Mouse (Mus musculus): ENCODE data around the gene Arhgap5. TPM values are rescaled to one million over a fixed set of nuclear protein-coding genes. Genes with fewer than 3 reads are reported as not detected.

Gene Arhgap5
- polyA plus RNA-seq, 1 experiment from 2014 or later: 39.0 TPM

- Histone ChIP-seq H3K4me1 (peaks cover 1% of the 10 kb centered on the region; the same call in 1 of the 2 replicates), H3K4me3 (no peak overlapping the region), H3K27me3 (ENCODE audit: insufficient read depth, poor library complexity, severe bottlenecking) (no peaks in the 10 kb centered on the region), H3K9me3 (no peaks in the 10 kb centered on the region), H3K27ac (no peak overlapping the region), H3K36me3 (no peaks in the 10 kb centered on the region)
- no peak for DNase-seq (ENCODE audit: low spot score)
- WGBS: 71% methylated on average over 3 of the region's 3 CpGs
Measured at GRCm38 (mm10) chr12:52497209-52497608, 6.6 kb upstream of the Arhgap5 start.

- WGBS: 58% methylated on average over 8 of the region's 8 CpGs
- no peaks in the 10 kb centered on the region for H3K9me3 ChIP-seq
- no peak for DNase-seq (ENCODE audit: low spot score)
- no peaks in the 10 kb centered on the region for H3K36me3 ChIP-seq
- H3K27ac ChIP-seq: no peak overlapping the region
- H3K4me1 ChIP-seq: peaks cover 9% of the 10 kb centered on the region
- no peaks in the 10 kb centered on the region for H3K27me3 ChIP-seq (ENCODE audit: insufficient read depth, poor library complexity, severe bottlenecking)
- H3K4me3 ChIP-seq: no peak overlapping the region
Measured at GRCm38 (mm10) chr12:52500915-52501833, 2.6 kb upstream of the Arhgap5 start.

- 74% methylated on average over 3 of the region's 3 CpGs for WGBS
- Histone ChIP-seq H3K4me3 (peak overlapping the region; percentile 98; the same call in 1 of the 2 replicates), H3K27ac (peak overlapping the region; percentile 100; the same call in 1 of the 2 replicates)
Measured at GRCm38 (mm10) chr12:52502161-52502560, 1.6 kb upstream of the Arhgap5 start.

GRCm38 (mm10) chr12:52503131-52503455, 679 bp upstream of the Arhgap5 start:
- Histone ChIP-seq H3K4me3 (peak overlapping the region; percentile 98), H3K36me3 (0 out of 2 replicates have a peak, but pooled peaks cover 4% of the 10 kb centered on the region), H3K27ac (peak overlapping the region; percentile 100), H3K9me3 (no peaks in the 10 kb centered on the region), H3K4me1 (peaks cover 13% of the 10 kb centered on the region), H3K27me3 (ENCODE audit: insufficient read depth, poor library complexity, severe bottlenecking) (no peaks in the 10 kb centered on the region)
- DNase-seq (ENCODE audit: low spot score): no peak
- under 1% methylated on average over 13 of the region's 13 CpGs for WGBS

More at GRCm38 (mm10) chr12:52502161-52502560, 1.6 kb upstream of the Arhgap5 start:
- H3K27me3 ChIP-seq (ENCODE audit: insufficient read depth, poor library complexity, severe bottlenecking): no peaks in the 10 kb centered on the region
- H3K9me3 ChIP-seq: no peaks in the 10 kb centered on the region
- DNase-seq (ENCODE audit: low spot score): no peak
- H3K4me1 ChIP-seq: peaks cover 13% of the 10 kb centered on the region
- H3K36me3 ChIP-seq: no peaks in the 10 kb centered on the region

- peak overlapping the region; percentile 98 for H3K4me3 ChIP-seq
- H3K36me3 ChIP-seq: 0 out of 2 replicates have a peak, but pooled peaks cover 4% of the 10 kb centered on the region
- peak overlapping the region; percentile 100 for H3K27ac ChIP-seq
- under 1% methylated on average over 56 of the region's 78 CpGs for WGBS
- no peaks in the 10 kb centered on the region for H3K9me3 ChIP-seq
- no peaks in the 10 kb centered on the region for H3K27me3 ChIP-seq (ENCODE audit: insufficient read depth, poor library complexity, severe bottlenecking)
- H3K4me1 ChIP-seq: peaks cover 13% of the 10 kb centered on the region
- peak; percentile 86 for DNase-seq (ENCODE audit: low spot score)
Measured at GRCm38 (mm10) chr12:52504331-52505181, 784 bp downstream of the Arhgap5 start.

GRCm38 (mm10) chr12:52524699-52525098, 20.9 kb downstream of the Arhgap5 start:
- Histone ChIP-seq H3K4me1 (no peaks in the 10 kb centered on the region), H3K36me3 (no peaks in the 10 kb centered on the region), H3K27me3 (ENCODE audit: insufficient read depth, poor library complexity, severe bottlenecking) (no peaks in the 10 kb centered on the region), H3K9me3 (no peaks in the 10 kb centered on the region), H3K27ac (no peak overlapping the region), H3K4me3 (no peak overlapping the region)
- 93% methylated on average over 2 of the region's 2 CpGs for WGBS
- DNase-seq (ENCODE audit: low spot score): no peak

GRCm38 (mm10) chr12:52525486-52525885, 21.7 kb downstream of the Arhgap5 start:
- Histone ChIP-seq H3K4me1 (no peaks in the 10 kb centered on the region), H3K27me3 (ENCODE audit: insufficient read depth, poor library complexity, severe bottlenecking) (no peaks in the 10 kb centered on the region), H3K36me3 (no peaks in the 10 kb centered on the region), H3K4me3 (no peak overlapping the region), H3K27ac (no peak overlapping the region), H3K9me3 (no peaks in the 10 kb centered on the region)
- WGBS: 85% methylated on average over 1 of the region's 1 CpGs
- no peak for DNase-seq (ENCODE audit: low spot score)

GRCm38 (mm10) chr12:52529740-52530139, 26.0 kb downstream of the Arhgap5 start:
- DNase-seq (ENCODE audit: low spot score): no peak

GRCm38 (mm10) chr12:52541294-52541693, 37.5 kb downstream of the Arhgap5 start:
- no peaks in the 10 kb centered on the region for H3K9me3 ChIP-seq

More at GRCm38 (mm10) chr12:52529740-52530139, 26.0 kb downstream of the Arhgap5 start:
- Histone ChIP-seq H3K4me1 (no peaks in the 10 kb centered on the region), H3K4me3 (no peak overlapping the region), H3K27ac (no peak overlapping the region), H3K36me3 (no peaks in the 10 kb centered on the region), H3K9me3 (no peaks in the 10 kb centered on the region), H3K27me3 (ENCODE audit: insufficient read depth, poor library complexity, severe bottlenecking) (no peaks in the 10 kb centered on the region)
- WGBS: 91% methylated on average over 3 of the region's 3 CpGs

GRCm38 (mm10) chr12:52544532-52544931, 40.8 kb downstream of the Arhgap5 start:
- 0 out of 2 replicates have a peak, but pooled peaks cover 2% of the 10 kb centered on the region for H3K36me3 ChIP-seq
- H3K9me3 ChIP-seq: no peaks in the 10 kb centered on the region
- no peak for DNase-seq (ENCODE audit: low spot score)
- no peak overlapping the region for H3K27ac ChIP-seq
- H3K4me3 ChIP-seq: no peak overlapping the region
- 42% methylated on average over 3 of the region's 3 CpGs for WGBS
- H3K4me1 ChIP-seq: no peaks in the 10 kb centered on the region
- no peaks in the 10 kb centered on the region for H3K27me3 ChIP-seq (ENCODE audit: insufficient read depth, poor library complexity, severe bottlenecking)

More at GRCm38 (mm10) chr12:52541294-52541693, 37.5 kb downstream of the Arhgap5 start:
- 0 out of 2 replicates have a peak, but pooled peaks cover 2% of the 10 kb centered on the region for H3K36me3 ChIP-seq
- H3K4me1 ChIP-seq: 0 out of 2 replicates have a peak, but pooled peaks cover 3% of the 10 kb centered on the region
- no peak for DNase-seq (ENCODE audit: low spot score)
- no peak overlapping the region for H3K4me3 ChIP-seq
- no peak overlapping the region for H3K27ac ChIP-seq
- WGBS: 90% methylated on average over 4 of the region's 4 CpGs
- no peaks in the 10 kb centered on the region for H3K27me3 ChIP-seq (ENCODE audit: insufficient read depth, poor library complexity, severe bottlenecking)

GRCm38 (mm10) chr12:52552085-52552484, 48.3 kb downstream of the Arhgap5 start:
- Histone ChIP-seq H3K4me1 (no peaks in the 10 kb centered on the region), H3K36me3 (peaks cover 10% of the 10 kb centered on the region), H3K27me3 (ENCODE audit: insufficient read depth, poor library complexity, severe bottlenecking) (no peaks in the 10 kb centered on the region), H3K27ac (no peak overlapping the region), H3K4me3 (no peak overlapping the region), H3K9me3 (no peaks in the 10 kb centered on the region)
- WGBS: 98% methylated on average over 2 of the region's 2 CpGs
- no peak for DNase-seq (ENCODE audit: low spot score)

- peaks cover 17% of the 10 kb centered on the region for H3K36me3 ChIP-seq
- 31% methylated on average over 3 of the region's 3 CpGs for WGBS
- no peaks in the 10 kb centered on the region for H3K9me3 ChIP-seq
- no peak for DNase-seq (ENCODE audit: low spot score)
- H3K27me3 ChIP-seq (ENCODE audit: insufficient read depth, poor library complexity, severe bottlenecking): no peaks in the 10 kb centered on the region
- H3K27ac ChIP-seq: no peak overlapping the region
- no peak overlapping the region for H3K4me3 ChIP-seq
- no peaks in the 10 kb centered on the region for H3K4me1 ChIP-seq
Measured at GRCm38 (mm10) chr12:52555188-52555876, 51.6 kb downstream of the Arhgap5 start.

Data from heart, embryonic 10.5 days (tissue).